ENCODE assay signal across 9 mouse cellular contexts in genomic region chr15:97672211-97672765, GRCm38 (mm10). TPM values are rescaled to one million over a fixed set of nuclear protein-coding genes. Genes with fewer than 3 reads are reported as not detected.
DNase-seq lines count a peak whose midpoint lies in the region; ATAC-seq and TF ChIP-seq lines count a peak whose summit lies in the region.
"Had no signal": no experiment of that assay in that cellular context is flagged by ENCODE, and none has a peak within 500 bp of the region (broad histone marks: within the 10 kb centered on the region; RNA-seq: fewer than 3 reads in every experiment).

No protein-coding gene starts in this region.

- H3K27me3 ChIP-seq in kidney, postnatal 0 days (ENCODE audit: insufficient read depth, low read length), result no peaks in the 10 kb centered on the region
- no peaks in the 10 kb centered on the region for H3K27me3 ChIP-seq in embryonic facial prominence, embryonic 14.5 days (replicated peaks; ENCODE audit: control insufficient read depth, insufficient read depth, low read length)
- H3K27me3 ChIP-seq in midbrain, embryonic 14.5 days (ENCODE audit: control insufficient read depth, insufficient read depth, low read length), result no peaks in the 10 kb centered on the region
- H3K27me3 ChIP-seq: heart, embryonic 13.5 days had no signal

- no peak overlapping the region for H3K4me2 ChIP-seq in kidney, postnatal 0 days (ENCODE audit: low read length)
- no peak overlapping the region for H3K4me2 ChIP-seq in embryonic facial prominence, embryonic 14.5 days (ENCODE audit: low read depth, low read length)
- no peak overlapping the region for H3K4me2 ChIP-seq in midbrain, embryonic 14.5 days (ENCODE audit: low read length)
- H3K4me2 ChIP-seq: heart, embryonic 13.5 days had no signal

- TF ChIP-seq CTCF in kidney, postnatal 0 days (IDR thresholded peaks at IDR 0.05; ENCODE audit: low read depth), result no peak

- WGBS in kidney, postnatal 0 days, result 80% methylated on average over 9 of the region's 9 CpGs
- 78% methylated on average over 9 of the region's 9 CpGs for WGBS in embryonic facial prominence, embryonic 14.5 days
- WGBS in midbrain, embryonic 14.5 days, result 48% methylated on average over 9 of the region's 9 CpGs

- H3K4me1 ChIP-seq in kidney, postnatal 0 days (replicated peaks; ENCODE audit: insufficient read depth, low read length), result no peaks in the 10 kb centered on the region
- H3K4me1 ChIP-seq in embryonic facial prominence, embryonic 14.5 days (ENCODE audit: control insufficient read depth, insufficient read depth, low read length), result no peaks in the 10 kb centered on the region
- H3K4me1 ChIP-seq in midbrain, embryonic 14.5 days (ENCODE audit: control insufficient read depth, insufficient read depth, low read length), result peaks cover 14% of the 10 kb centered on the region

- DNase-seq in kidney, postnatal 0 days (ENCODE audit: low spot score), result peak; percentile 70
- DNase-seq in kidney, adult 8-10 months, result no peak
- peak; percentile 42 for DNase-seq in embryonic facial prominence, embryonic 14.5 days (ENCODE audit: low spot score)
- peak; percentile 73 for DNase-seq in layer of hippocampus, adult 11-12 months (ENCODE audit: low spot score)
- peak; percentile 80 for DNase-seq in midbrain, embryonic 14.5 days
- no peak for DNase-seq in urinary bladder, postnatal 14 days (ENCODE audit: low spot score)
- DNase-seq in urinary bladder, adult 2 months (ENCODE audit: low spot score), result no peak
- DNase-seq in thymus, postnatal 0 days (ENCODE audit: low spot score), result no peak

- peaks cover 26% of the 10 kb centered on the region for H3K36me3 ChIP-seq in kidney, postnatal 0 days (ENCODE audit: insufficient read depth, low read length)
- peaks cover 38% of the 10 kb centered on the region for H3K36me3 ChIP-seq in embryonic facial prominence, embryonic 14.5 days (ENCODE audit: control insufficient read depth, insufficient read depth, low read length)
- peaks cover 35% of the 10 kb centered on the region for H3K36me3 ChIP-seq in midbrain, embryonic 14.5 days (ENCODE audit: control insufficient read depth, insufficient read depth, low read length)

- H3K9ac ChIP-seq in kidney, postnatal 0 days (ENCODE audit: low read depth, low read length), result no peak overlapping the region
- H3K9ac ChIP-seq in embryonic facial prominence, embryonic 14.5 days (ENCODE audit: low read depth, low read length), result no peak overlapping the region
- H3K9ac ChIP-seq in midbrain, embryonic 14.5 days (replicated peaks; ENCODE audit: low read length), result peak overlapping the region; percentile 2; the same call in 1 of the 2 replicates
- H3K9ac ChIP-seq: heart, embryonic 13.5 days had no signal

- H3K27ac ChIP-seq in kidney, postnatal 0 days, result no peak overlapping the region
- H3K27ac ChIP-seq in embryonic facial prominence, embryonic 14.5 days (replicated peaks; ENCODE audit: low read depth, low read length), result no peak overlapping the region
- peak overlapping the region; percentile 85 for H3K27ac ChIP-seq in midbrain, embryonic 14.5 days (replicated peaks; ENCODE audit: low read depth, low read length)
- H3K27ac ChIP-seq: heart, embryonic 13.5 days had no signal

- no peak overlapping the region for H3K4me3 ChIP-seq in kidney, postnatal 0 days (replicated peaks; ENCODE audit: low read depth, low read length)
- H3K4me3 ChIP-seq in embryonic facial prominence, embryonic 14.5 days (ENCODE audit: low read depth, low read length), result no peak overlapping the region
- H3K4me3 ChIP-seq in midbrain, embryonic 14.5 days (replicated peaks; ENCODE audit: low read depth, low read length), result no peak overlapping the region
- H3K4me3 ChIP-seq: heart, embryonic 13.5 days had no signal

- peak; percentile 37; the same call in 1 of the 2 replicates for ATAC-seq in kidney, postnatal 0 days (replicated peaks; ENCODE audit: low FRiP score, low read depth)
- peak; percentile 74 for ATAC-seq in embryonic facial prominence, embryonic 14.5 days (ENCODE audit: low read depth)
- ATAC-seq in midbrain, embryonic 14.5 days (ENCODE audit: low FRiP score, low TSS enrichment), result peak; percentile 76

- no peaks in the 10 kb centered on the region for H3K9me3 ChIP-seq in kidney, postnatal 0 days (replicated peaks; ENCODE audit: low read length)
- no peaks in the 10 kb centered on the region for H3K9me3 ChIP-seq in embryonic facial prominence, embryonic 14.5 days (ENCODE audit: control insufficient read depth, low read length)
- no peaks in the 10 kb centered on the region for H3K9me3 ChIP-seq in midbrain, embryonic 14.5 days (ENCODE audit: control insufficient read depth, low read length)
- H3K9me3 ChIP-seq: heart, embryonic 13.5 days had no signal

RNA-seq across cellular contexts. Expression of gene Rpap3, which starts 33.3 kb away (rescaled TPM):
- polyA plus RNA-seq in kidney, postnatal 0 days (2015; fragmentation: Nextera tagmentation; extraction: Ambion mirVana), result 36.3 and 37.2 TPM in 2 replicates
- 25.4 and 29.6 TPM in 2 replicates for polyA plus RNA-seq in embryonic facial prominence, embryonic 14.5 days (2014; fragmentation: Nextera tagmentation; extraction: Ambion mirVana)
- 45.5 and 50.3 TPM in 2 replicates for polyA plus RNA-seq in midbrain, embryonic 14.5 days (2014; fragmentation: Nextera tagmentation; extraction: Ambion mirVana)
- polyA plus RNA-seq in urinary bladder, adult 2 months (2012; rRNA removed), result 23.5 and 26.0 TPM in 2 replicates
- 31.1 and 31.7 TPM in 2 replicates for polyA plus RNA-seq in thymus, postnatal 0 days (2015; fragmentation: Nextera tagmentation; extraction: Ambion mirVana)

RNA-seq across cellular contexts. Expression of gene Endou, which starts 58.9 kb away (rescaled TPM):
- polyA plus RNA-seq in kidney, postnatal 0 days (2015; fragmentation: Nextera tagmentation; extraction: Ambion mirVana), result 1.5 and 2.2 TPM in 2 replicates
- polyA plus RNA-seq in embryonic facial prominence, embryonic 14.5 days (2014; fragmentation: Nextera tagmentation; extraction: Ambion mirVana), result 4.1 and 6.2 TPM in 2 replicates
- 0.14 TPM in 1 of 2 replicates, not detected in the other for polyA plus RNA-seq in midbrain, embryonic 14.5 days (2014; fragmentation: Nextera tagmentation; extraction: Ambion mirVana)
- 1.7 and 2.1 TPM in 2 replicates for polyA plus RNA-seq in urinary bladder, adult 2 months (2012; rRNA removed)
- polyA plus RNA-seq in thymus, postnatal 0 days (2015; fragmentation: Nextera tagmentation; extraction: Ambion mirVana), result 159 and 186 TPM in 2 replicates

Comparison
In these comparisons a context has a peak if more than half of its experiments do, and no peak if none do; other contexts are left out.
1. DNase-seq: peak in kidney, postnatal 0 days (single experiment), embryonic facial prominence, embryonic 14.5 days (single experiment), layer of hippocampus, adult 11-12 months (single experiment) and midbrain, embryonic 14.5 days (single experiment); none in kidney, adult 8-10 months (0 of 2), urinary bladder, postnatal 14 days (single experiment), urinary bladder, adult 2 months (single experiment) and thymus, postnatal 0 days (single experiment).
2. RNA of gene Endou, which starts 58.9 kb away (polyA plus RNA-seq): 159 to 186 TPM in thymus, postnatal 0 days; 4.1 to 6.2 TPM in embryonic facial prominence, embryonic 14.5 days, 1.5 to 2.2 TPM in kidney, postnatal 0 days, 1.7 to 2.1 TPM in urinary bladder, adult 2 months and 0.14 TPM in midbrain, embryonic 14.5 days; every median in the first group is over 10 times any median in the second.
3. Peak in every context shown above with its lines, with median percentiles within 50 percentile points of each other: ATAC-seq.